Mouse (Mus musculus): ENCODE results near the gene Mras. TPM values are rescaled to one million over a fixed set of nuclear protein-coding genes. Genes with fewer than 3 reads are reported as not detected.

Gene Mras
- 21.8 and 25.7 TPM in 2 replicates for polyA plus RNA-seq (2012; rRNA removed)

DNA sequence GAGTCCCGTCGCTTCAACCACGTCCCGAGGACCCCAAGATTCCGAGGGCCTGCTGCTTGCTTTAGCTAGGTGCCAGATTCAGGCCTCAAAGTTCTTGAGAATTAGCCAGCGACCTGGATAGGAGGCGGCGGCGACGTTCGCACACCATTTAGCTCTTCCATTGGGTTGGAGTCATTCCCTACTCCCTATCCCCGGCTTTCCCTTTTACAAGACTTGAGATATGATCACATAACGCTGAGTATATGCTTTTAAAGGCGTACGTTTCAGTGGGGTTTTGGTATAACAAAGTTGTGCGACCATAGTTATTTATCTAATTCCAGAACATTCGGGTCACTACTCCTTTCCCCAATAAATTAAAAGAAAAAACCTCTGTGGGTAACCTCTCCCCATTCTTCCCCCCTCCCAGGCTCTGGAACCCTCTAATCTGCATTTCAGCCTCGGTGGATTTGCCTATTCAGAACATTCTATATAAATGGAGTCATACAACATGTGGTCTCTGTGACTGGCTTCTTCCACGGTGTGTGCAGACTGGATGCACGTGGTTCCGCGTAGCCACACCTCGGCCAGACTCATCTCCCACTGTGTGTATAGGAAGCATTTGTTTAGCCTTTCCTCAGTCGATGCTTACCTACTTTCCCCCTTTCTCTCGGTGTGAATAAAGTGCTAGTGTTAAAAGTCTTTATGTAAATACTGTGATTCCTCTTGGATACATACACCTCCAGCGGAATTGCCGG, at the start of gene Mras:
Gene Mras, minus strand, starts transcription at position 351 of the 734 bp plus-strand sequence.

DNA sequence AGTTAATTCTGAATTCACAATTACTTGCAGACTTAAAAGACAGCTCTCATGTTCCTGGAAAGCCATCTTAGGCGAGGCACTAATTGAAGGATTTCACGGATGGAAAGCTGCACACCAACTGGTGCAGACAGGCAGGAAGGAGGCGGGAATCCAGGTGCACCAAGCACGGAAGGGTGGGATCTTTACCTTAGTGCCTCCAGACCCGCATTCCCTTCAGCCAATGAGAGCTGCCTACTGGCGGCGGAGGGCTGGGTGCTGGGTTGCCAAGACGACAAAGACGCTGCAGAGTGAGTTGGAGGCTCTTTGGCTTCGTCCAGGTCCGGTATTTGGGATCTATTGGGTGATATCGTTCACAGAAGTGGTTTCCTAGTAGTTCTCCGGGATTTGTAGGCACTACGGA, 14.0 kb upstream of the Mras start, which contains the start of gene Nme9:
Gene Nme9, plus strand, starts transcription at position 315 of the 400 bp plus-strand sequence.

DNA sequence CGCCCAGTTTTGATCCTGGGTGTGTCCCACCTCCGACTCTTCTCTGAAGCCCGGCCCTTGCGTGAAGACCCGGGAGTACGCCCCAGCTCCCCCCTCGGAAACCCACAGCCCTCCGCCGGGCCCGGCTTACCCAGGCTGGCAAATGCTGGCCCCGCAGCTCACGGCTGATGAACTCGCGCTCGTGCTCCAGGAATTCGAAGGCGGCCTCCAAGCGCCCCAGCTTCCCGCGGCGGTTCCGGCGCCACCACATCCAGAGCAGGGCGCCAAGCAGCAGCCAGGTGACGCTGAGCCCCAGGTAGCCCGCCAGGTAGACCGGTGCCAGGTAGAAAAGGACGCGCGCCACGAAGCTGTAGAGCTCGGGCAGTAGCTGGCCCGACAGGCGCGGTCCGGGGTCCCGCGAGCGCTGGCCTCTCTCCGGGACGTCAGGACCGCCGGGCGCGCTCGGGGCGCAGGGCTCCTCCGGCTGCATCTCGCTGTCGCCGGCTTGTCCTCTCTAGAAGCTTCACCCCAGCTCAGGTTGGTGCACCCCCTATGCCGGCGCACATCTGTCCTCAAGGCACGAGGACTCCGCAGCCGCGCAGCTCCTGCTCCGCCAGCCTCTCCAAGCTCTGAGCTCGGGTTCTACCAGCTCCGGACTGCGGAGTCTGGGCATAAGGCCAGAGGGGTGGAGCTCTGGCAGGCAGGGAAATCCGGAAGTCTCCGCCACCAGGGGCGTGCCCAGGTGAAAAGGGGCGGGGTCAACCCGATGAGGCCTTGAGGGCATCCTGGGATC, 79.1 kb downstream of the Mras start, which contains the start of gene Esyt3:
Gene Esyt3, minus strand, starts transcription at position 637 of the 772 bp plus-strand sequence.

Other genes with a start within 250 kb of the Mras start
- not detected in 2 replicates for gene Faiml, start 200.1 kb downstream of the Mras start, polyA plus RNA-seq (2012; rRNA removed)
- gene Cep70, start 194.0 kb downstream of the Mras start, polyA plus RNA-seq (2012; rRNA removed) = 30.0 and 41.7 TPM in 2 replicates
- 0.22 and 0.42 TPM in 2 replicates for gene Esyt3, start 78.8 kb downstream of the Mras start, polyA plus RNA-seq (2012; rRNA removed)
- gene Nme9, start 14.1 kb upstream of the Mras start, polyA plus RNA-seq (2012; rRNA removed) = 0.18 TPM in 1 of 2 replicates, not detected in the other
- 22.8 and 28.4 TPM in 2 replicates for gene Armc8, start 131.5 kb upstream of the Mras start, polyA plus RNA-seq (2012; rRNA removed)
- gene Dbr1, start 138.4 kb upstream of the Mras start, polyA plus RNA-seq (2012; rRNA removed) = 21.8 and 27.0 TPM in 2 replicates
- not detected in 2 replicates for gene A4gnt, start 175.1 kb upstream of the Mras start, polyA plus RNA-seq (2012; rRNA removed)
- gene Dzip1l, start 192.1 kb upstream of the Mras start, polyA plus RNA-seq (2012; rRNA removed) = 15.0 and 15.4 TPM in 2 replicates